Mouse (Mus musculus) MEL-GATA-1-ER (cell line): ENCODE results near the gene Adam22.
"Not testable (repeated sequence)": the region's sequence is repeated elsewhere in the genome, so short reads cannot be mapped to it uniquely, and the experiment has no call there.

ENCODE experiments used
- DNase-seq: peaks from one replicate; pipeline ENCODE4 v3.0.0-alpha.2; 2012; ENCODE audit warnings: low read depth; ENCODE audit errors: extremely low read depth

Gene Adam22

DNA sequence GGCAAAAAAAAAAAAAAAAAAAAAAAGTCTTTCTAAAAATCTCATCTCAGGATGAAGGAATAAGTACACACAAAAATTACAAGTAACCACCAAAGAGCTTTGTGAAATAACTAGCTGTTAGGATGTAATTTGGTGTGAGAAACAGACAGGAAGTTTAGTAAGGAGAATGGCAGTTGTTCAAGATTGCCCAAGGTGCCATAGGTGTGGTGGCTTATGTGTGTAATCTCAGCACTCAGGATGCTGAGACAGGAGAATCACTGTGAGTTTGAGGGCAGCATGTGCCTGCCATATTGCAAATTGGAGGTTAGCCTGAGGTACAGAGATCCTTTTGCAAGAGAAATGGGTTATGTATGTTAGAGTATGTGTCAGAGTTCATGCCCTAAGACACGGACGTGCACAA lies 305.5 kb downstream of the Adam22 start:
- DNase-seq = no peak

DNA sequence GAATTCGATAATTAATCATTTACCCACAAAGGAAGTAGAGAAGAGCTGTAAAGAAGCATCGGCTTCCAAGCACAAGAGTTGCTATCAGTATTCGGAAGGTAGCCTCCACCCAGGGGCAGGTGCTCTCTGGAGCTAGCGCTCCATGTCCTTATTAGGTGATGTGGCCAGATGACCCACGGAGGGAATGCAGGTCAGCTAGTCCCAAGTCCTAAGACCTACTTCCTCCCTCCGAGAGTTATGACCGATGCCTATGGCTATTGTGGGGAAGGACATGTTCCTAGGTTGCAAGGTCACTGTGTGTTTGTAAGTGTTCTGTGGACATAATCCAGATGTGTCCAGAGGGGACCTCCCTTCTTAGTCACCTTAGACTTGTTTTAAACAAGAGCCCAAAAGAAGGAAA lies 309.9 kb downstream of the Adam22 start:
- no peak for DNase-seq

- no peak for DNase-seq
Observed at GRCm38 (mm10) chr5:8057018-8057323, 311.0 kb downstream of the Adam22 start.

DNA sequence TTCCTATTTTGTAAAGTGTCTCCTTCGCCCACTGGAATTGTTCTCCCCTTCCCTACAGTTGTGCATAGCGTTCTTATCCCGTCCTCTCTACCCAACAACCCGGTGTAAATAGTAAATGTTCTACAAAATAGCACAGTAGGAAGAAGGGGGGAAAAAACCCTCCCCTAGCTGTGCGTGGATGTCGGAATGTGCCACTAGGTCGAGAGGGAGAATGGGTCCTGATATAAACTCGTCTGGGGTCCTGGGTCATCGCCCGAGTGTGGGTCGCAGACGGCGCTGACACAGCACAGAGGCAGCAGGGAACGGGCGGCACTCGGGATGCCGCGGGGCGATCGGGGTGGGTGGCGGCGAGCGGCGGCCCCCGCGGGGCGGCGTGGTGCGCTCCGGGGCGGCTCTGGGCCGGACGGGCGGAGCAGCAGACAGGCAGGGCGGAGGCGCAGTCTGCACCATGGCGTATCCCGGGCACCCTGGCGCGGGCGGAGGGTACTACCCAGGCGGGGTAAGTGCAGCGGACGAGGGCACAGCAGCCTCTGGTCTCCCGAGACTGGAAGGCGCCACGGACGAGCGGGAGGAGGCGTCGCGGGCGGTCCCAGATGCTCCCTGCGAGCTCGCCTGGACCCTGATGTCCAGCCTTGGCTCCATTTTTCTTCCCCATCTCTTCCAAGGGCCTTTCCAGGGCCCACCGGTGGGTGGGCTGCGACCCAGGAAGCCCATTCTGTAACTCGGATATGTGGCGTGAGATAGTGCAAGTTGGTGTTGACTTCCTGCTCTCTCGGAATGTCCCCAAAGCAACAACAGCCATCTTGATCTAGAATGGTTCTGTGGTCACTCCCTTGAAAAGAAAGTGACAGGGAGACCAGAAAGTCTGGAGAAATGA lies 311.6 kb downstream of the Adam22 start:
- DNase-seq = peak; percentile 51

GRCm38 (mm10) chr5:8055721-8056129 lies 312.2 kb downstream of the Adam22 start:
- peak; percentile 1 for DNase-seq

DNA sequence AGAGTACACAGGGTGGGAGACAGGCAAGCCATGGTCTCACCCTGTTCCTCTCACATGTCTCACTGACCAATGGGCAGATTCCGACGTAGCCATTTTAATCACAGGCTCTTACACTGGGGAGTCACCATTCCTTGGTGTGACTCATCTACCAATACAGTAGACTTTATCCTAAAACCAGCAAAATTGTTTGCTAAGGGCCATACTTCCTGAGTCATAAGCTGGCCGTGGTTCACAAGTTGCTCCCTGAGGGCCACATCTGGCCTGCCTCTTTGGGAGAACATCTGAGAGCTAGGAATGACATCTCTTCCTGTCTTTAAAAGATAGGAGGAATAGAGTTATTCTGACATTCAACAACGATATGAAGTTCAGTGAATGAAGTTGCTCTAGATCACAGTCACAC lies 314.1 kb downstream of the Adam22 start:
- DNase-seq = no peak

- DNase-seq = no peak
Observed at GRCm38 (mm10) chr5:8045855-8046254, 322.1 kb downstream of the Adam22 start, which contains the start of gene Sri. Gene Sri (plus strand): TSS chr5:8046078.

DNA sequence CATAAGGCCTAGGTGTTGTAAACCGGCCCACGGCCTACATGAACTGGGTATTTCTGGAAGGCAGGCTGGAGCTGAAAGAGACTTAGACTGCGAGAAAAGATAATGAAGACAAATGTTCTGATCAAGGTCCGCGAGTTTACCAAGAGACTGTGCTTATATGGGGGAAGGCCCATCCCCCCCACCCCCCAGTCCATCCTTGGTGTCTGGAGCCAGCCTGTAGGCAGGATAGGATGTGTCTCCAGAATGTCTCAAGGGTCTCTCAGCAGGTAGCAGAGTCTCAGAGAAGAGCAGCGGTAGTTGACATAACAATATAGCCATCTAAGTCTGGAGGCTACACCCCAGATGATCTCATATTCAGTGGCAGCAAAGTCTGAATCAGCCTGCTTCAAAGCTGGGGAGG lies 333.4 kb downstream of the Adam22 start:
- not testable (repeated sequence) for DNase-seq
